Mouse (Mus musculus): ENCODE measurements around the gene Aff1. TPM values are rescaled to one million over a fixed set of nuclear protein-coding genes. Genes with fewer than 3 reads are reported as not detected.

Aff1 gene
- polyA plus RNA-seq, 1 experiment, result 16.8 TPM

DNA sequence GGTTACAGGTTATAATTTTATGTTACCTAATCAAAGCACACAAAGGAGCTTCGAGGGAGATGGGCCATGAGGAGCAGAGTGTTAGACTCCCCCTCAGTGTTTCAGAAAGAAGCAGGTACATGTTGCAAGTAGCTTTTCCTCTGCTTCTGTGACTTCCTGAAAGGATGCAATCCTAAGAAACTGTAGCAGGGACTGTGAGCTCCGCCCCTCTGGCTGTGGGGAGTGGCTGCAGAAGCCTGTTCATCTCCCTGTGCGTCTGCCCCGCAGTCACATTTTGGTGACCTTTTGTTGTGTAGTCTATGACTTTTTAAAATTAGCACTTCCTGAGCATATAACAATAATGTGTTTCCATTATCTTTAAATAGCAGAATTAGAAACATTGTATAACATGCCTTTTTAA, 73.2 kb downstream of the Aff1 start:
- Histone ChIP-seq H3K4me1 (ENCODE audit: control insufficient read depth, insufficient read depth, low read length) (peaks cover 37% of the 10 kb centered on the region), H3K4me3 (ENCODE audit: insufficient read depth, low read depth, low read length) (no peak overlapping the region), H3K36me3 (ENCODE audit: control insufficient read depth, insufficient read depth, low read length) (no peaks in the 10 kb centered on the region; the same call in 1 of the 2 replicates), H3K27me3 (replicated peaks; ENCODE audit: control insufficient read depth, insufficient read depth, low read length) (no peaks in the 10 kb centered on the region), H3K27ac (ENCODE audit: insufficient read depth, low read depth, low read length) (no peak overlapping the region)
- DNase-seq, result no peak
- WGBS, result 87% methylated on average over 4 of the region's 4 CpGs
- no peak for TF ChIP-seq CTCF (conservative IDR thresholded peaks at IDR 0.05; ENCODE audit: insufficient read depth, insufficient read length, low read depth, low read length)
- TF ChIP-seq POLR2A (IDR thresholded peaks at IDR 0.05; ENCODE audit: low read depth, low read length), result no peak

DNA sequence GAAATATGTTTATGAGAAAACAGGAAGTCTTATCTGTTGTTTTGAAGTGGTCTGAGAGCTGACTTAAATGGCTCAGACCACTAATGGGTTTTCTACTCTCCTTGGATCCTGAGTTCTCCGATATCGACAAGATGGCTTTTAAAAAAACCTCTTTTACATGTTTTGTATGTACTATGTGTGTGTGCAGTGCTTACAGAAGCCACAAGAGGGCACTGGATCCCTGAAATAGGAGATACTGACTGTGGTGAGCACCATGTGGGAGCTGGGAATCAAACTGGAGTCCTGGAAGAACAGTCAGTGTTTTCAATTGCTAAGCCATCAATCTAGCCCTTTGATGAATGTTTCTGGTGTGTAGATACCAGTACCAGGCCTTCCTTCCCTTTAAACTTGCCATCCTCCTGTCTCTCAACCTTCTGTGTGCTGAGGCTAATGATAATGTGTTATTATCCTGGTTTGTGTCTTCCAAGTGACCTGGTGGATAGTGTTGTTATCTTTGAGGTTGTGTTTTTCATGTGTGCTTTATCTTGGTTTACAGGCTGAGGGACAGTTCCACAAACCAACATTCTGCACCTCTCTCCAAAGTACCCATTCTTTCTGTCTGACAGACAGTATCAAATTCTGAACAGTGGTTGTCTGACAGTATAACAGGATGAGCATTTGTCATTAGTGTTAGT, 73.7 kb downstream of the Aff1 start:
- Histone ChIP-seq H3K36me3 (ENCODE audit: control insufficient read depth, insufficient read depth, low read length) (no peaks in the 10 kb centered on the region; the same call in 1 of the 2 replicates), H3K4me3 (ENCODE audit: insufficient read depth, low read depth, low read length) (no peak overlapping the region), H3K4me1 (ENCODE audit: control insufficient read depth, insufficient read depth, low read length) (peaks cover 34% of the 10 kb centered on the region), H3K27ac (ENCODE audit: insufficient read depth, low read depth, low read length) (no peak overlapping the region), H3K27me3 (replicated peaks; ENCODE audit: control insufficient read depth, insufficient read depth, low read length) (no peaks in the 10 kb centered on the region)
- 0 out of 2 replicates have a peak, but pooled peaks have one; percentile 12 for TF ChIP-seq CTCF (conservative IDR thresholded peaks at IDR 0.05; ENCODE audit: insufficient read depth, insufficient read length, low read depth, low read length)
- TF ChIP-seq POLR2A (IDR thresholded peaks at IDR 0.05; ENCODE audit: low read depth, low read length), result no peak
- DNase-seq, result no peak
- WGBS, result 93% methylated on average over 2 of the region's 2 CpGs

DNA sequence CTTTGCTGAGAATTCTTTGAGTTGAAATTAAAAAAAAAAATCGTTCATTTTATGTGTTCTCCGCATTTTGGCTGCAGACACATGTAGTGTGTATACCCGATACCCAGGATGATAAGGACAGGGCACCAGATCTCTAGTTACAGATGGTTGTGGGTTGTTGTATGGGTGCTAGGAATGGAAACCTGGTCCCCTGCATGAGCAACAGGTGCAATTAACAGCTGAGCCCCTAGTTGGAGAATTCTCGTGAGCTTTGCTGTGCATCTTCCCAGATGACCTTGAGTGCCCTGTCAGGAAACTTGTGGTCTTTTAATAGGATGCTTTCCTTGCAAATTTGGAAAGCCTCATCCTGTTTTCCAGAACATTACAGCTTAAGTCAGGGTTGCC, 74.2 kb downstream of the Aff1 start:
- WGBS, result 93% methylated on average over 4 of the region's 4 CpGs
- TF ChIP-seq CTCF (conservative IDR thresholded peaks at IDR 0.05; ENCODE audit: insufficient read depth, insufficient read length, low read depth, low read length) (no peak), POLR2A (IDR thresholded peaks at IDR 0.05; ENCODE audit: low read depth, low read length) (no peak)
- H3K36me3 ChIP-seq (ENCODE audit: control insufficient read depth, insufficient read depth, low read length), result no peaks in the 10 kb centered on the region; the same call in 1 of the 2 replicates

DNA sequence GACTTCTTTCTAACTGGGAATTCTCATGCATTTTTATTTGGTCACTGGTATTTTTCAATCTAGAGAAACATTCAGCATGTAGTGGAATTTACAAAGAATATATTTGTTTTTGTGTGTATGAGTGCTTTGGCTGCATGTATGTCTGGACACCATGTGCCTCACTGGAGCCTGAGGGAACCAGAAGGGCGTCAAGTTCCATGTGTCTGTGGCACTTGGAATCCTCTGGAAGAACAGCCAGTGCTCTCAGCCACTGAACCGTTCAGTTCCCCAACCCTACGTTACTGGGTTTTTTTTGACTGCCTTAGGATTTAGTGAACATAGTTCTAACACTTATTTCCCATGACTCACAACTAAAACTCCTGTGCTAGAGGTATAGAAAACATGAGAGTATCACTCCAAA, 76.8 kb downstream of the Aff1 start:
- TF ChIP-seq CTCF (conservative IDR thresholded peaks at IDR 0.05; ENCODE audit: insufficient read depth, insufficient read length, low read depth, low read length) (no peak), POLR2A (IDR thresholded peaks at IDR 0.05; ENCODE audit: low read depth, low read length) (no peak)

More for the DNA sequence above, 74.2 kb downstream of the Aff1 start:
- Histone ChIP-seq H3K4me3 (ENCODE audit: insufficient read depth, low read depth, low read length) (no peak overlapping the region), H3K4me1 (ENCODE audit: control insufficient read depth, insufficient read depth, low read length) (peaks cover 36% of the 10 kb centered on the region), H3K27ac (ENCODE audit: insufficient read depth, low read depth, low read length) (0 out of 2 replicates have a peak overlapping the region, but pooled peaks have one; percentile 0), H3K27me3 (replicated peaks; ENCODE audit: control insufficient read depth, insufficient read depth, low read length) (no peaks in the 10 kb centered on the region)
- no peak for DNase-seq

DNA sequence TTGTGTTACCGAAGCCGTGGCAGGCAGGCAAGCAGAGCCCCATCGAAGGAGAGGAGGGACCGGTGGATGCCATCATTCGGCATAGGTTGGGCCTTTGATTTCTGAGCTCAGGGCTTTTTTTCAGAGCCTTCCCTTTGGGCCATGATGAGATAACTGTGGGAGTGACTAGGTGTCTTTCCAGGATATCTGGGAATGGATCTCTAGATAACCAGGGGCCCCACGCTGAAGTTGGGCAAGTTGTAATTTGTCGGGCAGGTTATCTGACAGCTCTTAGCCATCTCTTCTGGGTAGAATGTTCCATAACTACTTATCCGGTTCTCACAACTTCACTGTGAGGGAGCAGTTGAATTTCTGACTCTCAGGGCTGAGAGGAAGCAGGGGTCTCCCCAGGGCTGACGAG, 77.5 kb downstream of the Aff1 start:
- Histone ChIP-seq H3K4me3 (ENCODE audit: insufficient read depth, low read depth, low read length) (no peak overlapping the region), H3K36me3 (ENCODE audit: control insufficient read depth, insufficient read depth, low read length) (no peaks in the 10 kb centered on the region; the same call in 1 of the 2 replicates), H3K27ac (ENCODE audit: insufficient read depth, low read depth, low read length) (no peak overlapping the region; the same call in 1 of the 2 replicates), H3K4me1 (ENCODE audit: control insufficient read depth, insufficient read depth, low read length) (peaks cover 55% of the 10 kb centered on the region), H3K27me3 (replicated peaks; ENCODE audit: control insufficient read depth, insufficient read depth, low read length) (no peaks in the 10 kb centered on the region)
- no peak for DNase-seq
- no peak for TF ChIP-seq POLR2A (IDR thresholded peaks at IDR 0.05; ENCODE audit: low read depth, low read length)
- no peak for TF ChIP-seq CTCF (conservative IDR thresholded peaks at IDR 0.05; ENCODE audit: insufficient read depth, insufficient read length, low read depth, low read length)
- 76% methylated on average over 9 of the region's 9 CpGs for WGBS

More for the DNA sequence above, 76.8 kb downstream of the Aff1 start:
- H3K4me1 ChIP-seq (ENCODE audit: control insufficient read depth, insufficient read depth, low read length), result peaks cover 48% of the 10 kb centered on the region
- H3K27ac ChIP-seq (ENCODE audit: insufficient read depth, low read depth, low read length), result no peak overlapping the region; the same call in 1 of the 2 replicates
- DNase-seq, result no peak
- H3K27me3 ChIP-seq (replicated peaks; ENCODE audit: control insufficient read depth, insufficient read depth, low read length), result no peaks in the 10 kb centered on the region
- H3K4me3 ChIP-seq (ENCODE audit: insufficient read depth, low read depth, low read length), result no peak overlapping the region
- WGBS, result 25% methylated on average over 3 of the region's 3 CpGs
- H3K36me3 ChIP-seq (ENCODE audit: control insufficient read depth, insufficient read depth, low read length), result no peaks in the 10 kb centered on the region; the same call in 1 of the 2 replicates

DNA sequence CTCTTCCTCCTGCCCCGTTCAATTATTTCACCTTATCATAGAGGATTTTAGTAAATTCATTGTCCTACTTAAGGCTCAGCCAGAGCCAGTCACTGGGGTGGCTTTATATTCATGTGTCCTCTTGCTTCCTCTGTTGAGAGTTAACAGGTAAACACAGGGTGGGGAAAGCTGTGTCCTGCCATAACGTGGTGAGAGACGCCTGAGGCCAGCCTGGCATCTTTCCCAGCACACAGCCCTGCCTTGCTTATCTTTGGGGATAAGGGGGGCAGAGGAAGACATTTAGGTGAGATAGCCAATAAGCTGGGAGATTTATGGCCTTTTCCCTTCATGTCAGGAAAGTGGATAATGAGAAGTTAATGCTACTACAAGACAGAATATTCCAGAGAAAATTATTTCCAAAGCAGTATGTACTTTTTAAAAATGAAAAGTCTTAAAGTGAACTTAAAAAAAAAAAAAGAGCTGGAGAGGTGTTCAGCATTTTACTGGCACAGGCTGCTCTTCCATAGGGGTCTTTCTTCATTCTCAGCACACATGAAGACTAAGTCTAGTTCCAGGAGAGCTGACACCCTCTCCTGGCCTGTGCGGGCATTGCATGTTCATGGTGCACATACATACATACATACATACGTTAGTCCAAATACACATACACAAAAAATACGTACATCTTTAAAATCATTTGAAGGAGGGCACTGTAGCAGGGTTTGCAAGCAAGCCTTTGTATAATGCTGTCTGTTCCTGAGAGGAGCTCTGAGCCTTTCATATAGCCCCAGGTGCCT, 78.5 kb downstream of the Aff1 start:
- Histone ChIP-seq H3K4me3 (ENCODE audit: insufficient read depth, low read depth, low read length) (no peak overlapping the region), H3K27ac (ENCODE audit: insufficient read depth, low read depth, low read length) (peak overlapping the region; percentile 54), H3K4me1 (ENCODE audit: control insufficient read depth, insufficient read depth, low read length) (peaks cover 65% of the 10 kb centered on the region), H3K27me3 (replicated peaks; ENCODE audit: control insufficient read depth, insufficient read depth, low read length) (no peaks in the 10 kb centered on the region), H3K36me3 (ENCODE audit: control insufficient read depth, insufficient read depth, low read length) (no peaks in the 10 kb centered on the region; the same call in 1 of the 2 replicates)
- WGBS, result 54% methylated on average over 6 of the region's 6 CpGs
- TF ChIP-seq POLR2A (IDR thresholded peaks at IDR 0.05; ENCODE audit: low read depth, low read length) (no peak), CTCF (conservative IDR thresholded peaks at IDR 0.05; ENCODE audit: insufficient read depth, insufficient read length, low read depth, low read length) (peak; percentile 41)
- DNase-seq, result peak; percentile 55

DNA sequence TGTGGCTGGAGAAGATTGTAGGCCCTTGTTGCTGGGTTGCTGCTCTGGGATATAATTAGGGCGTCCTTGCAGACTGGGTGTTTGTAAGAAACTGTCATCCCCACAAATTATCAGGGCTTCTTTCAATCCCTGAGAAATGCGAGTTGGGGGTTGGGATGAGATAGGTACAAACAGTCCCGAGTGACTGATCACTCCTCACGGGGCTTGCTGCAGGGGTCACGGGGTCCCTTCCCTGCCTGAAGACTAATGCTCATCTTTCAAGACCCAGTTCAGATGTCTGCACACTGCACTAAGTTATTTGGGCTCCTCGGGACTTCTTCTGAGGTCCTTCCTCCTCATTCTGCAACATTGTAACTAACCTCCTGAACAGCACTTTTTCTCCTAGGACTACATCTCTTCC, 79.2 kb downstream of the Aff1 start:
- H3K4me1 ChIP-seq (ENCODE audit: control insufficient read depth, insufficient read depth, low read length), result peaks cover 72% of the 10 kb centered on the region

More for the DNA sequence above, 79.2 kb downstream of the Aff1 start:
- Histone ChIP-seq H3K27me3 (replicated peaks; ENCODE audit: control insufficient read depth, insufficient read depth, low read length) (no peaks in the 10 kb centered on the region), H3K4me3 (ENCODE audit: insufficient read depth, low read depth, low read length) (no peak overlapping the region), H3K27ac (ENCODE audit: insufficient read depth, low read depth, low read length) (peak overlapping the region; percentile 4), H3K36me3 (ENCODE audit: control insufficient read depth, insufficient read depth, low read length) (no peaks in the 10 kb centered on the region)
- DNase-seq, result no peak
- TF ChIP-seq CTCF (conservative IDR thresholded peaks at IDR 0.05; ENCODE audit: insufficient read depth, insufficient read length, low read depth, low read length), result no peak
- no peak for TF ChIP-seq POLR2A (IDR thresholded peaks at IDR 0.05; ENCODE audit: low read depth, low read length)
- WGBS, result 39% methylated on average over 6 of the region's 6 CpGs

All from kidney, adult 2 months (tissue).